Mouse (Mus musculus): ENCODE results near the gene Fuca1.

The Fuca1 gene

GRCm38 (mm10) chr4:135981524-135982063 lies 61.1 kb downstream of the Fuca1 start:
- DNase-seq (ENCODE audit: low read depth, low spot score), result peak; percentile 80

- no peak for DNase-seq (ENCODE audit: low read depth, low spot score)
Observed at GRCm38 (mm10) chr4:135984556-135984955, 64.0 kb downstream of the Fuca1 start.

GRCm38 (mm10) chr4:135985193-135985592 lies 64.7 kb downstream of the Fuca1 start:
- DNase-seq (ENCODE audit: low read depth, low spot score), result no peak

- no peak for DNase-seq (ENCODE audit: low read depth, low spot score)
Observed at GRCm38 (mm10) chr4:135985769-135986168, 65.2 kb downstream of the Fuca1 start.

GRCm38 (mm10) chr4:135986301-135986942 lies 65.9 kb downstream of the Fuca1 start:
- DNase-seq (ENCODE audit: low read depth, low spot score), result no peak

- DNase-seq (ENCODE audit: low read depth, low spot score), result peak; percentile 80
Observed at GRCm38 (mm10) chr4:135986943-135987710, 66.6 kb downstream of the Fuca1 start, which contains the start of gene Pithd1. TSS of gene Pithd1 (minus strand) at chr4:135987264.

- DNase-seq (ENCODE audit: low read depth, low spot score), result no peak
Observed at GRCm38 (mm10) chr4:135987714-135988113, 67.2 kb downstream of the Fuca1 start.

Data from telencephalon, adult 2 months (tissue).